Comparison of ENCODE assay signal across 30 mouse cellular contexts in the genomic region with DNA sequence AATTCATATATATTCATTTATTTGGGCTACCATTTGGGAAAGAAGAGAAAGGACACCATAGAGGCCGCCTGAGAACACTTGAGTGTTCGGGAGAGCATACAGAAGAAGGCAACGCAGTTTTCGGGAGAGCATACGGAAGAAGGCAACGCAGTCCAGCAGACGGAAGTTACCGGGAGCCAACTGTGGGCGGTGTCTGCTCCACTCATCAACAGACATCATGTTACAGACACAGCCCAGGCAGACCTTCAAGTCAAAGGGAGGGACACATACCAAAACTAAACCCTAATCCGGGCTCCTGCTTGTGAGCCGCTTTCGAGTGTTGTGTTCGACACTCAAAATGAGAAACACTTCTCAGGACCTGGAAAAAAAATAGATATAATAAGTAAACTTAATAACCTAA. TPM values are rescaled to one million over a fixed set of nuclear protein-coding genes. Genes with fewer than 3 reads are reported as not detected.
A peak's percentile ranks its signal among the peaks of the same experiment; 100 is the strongest.
DNase-seq lines count a peak whose midpoint lies in the region; ATAC-seq and TF ChIP-seq lines count a peak whose summit lies in the region.
"Had no signal": no experiment of that assay in that cellular context is flagged by ENCODE, and none has a peak within 500 bp of the region (broad histone marks: within the 10 kb centered on the region; RNA-seq: fewer than 3 reads in every experiment).

No protein-coding gene starts in this region.

- 90% methylated on average over 13 of the region's 13 CpGs for WGBS in kidney, embryonic 15.5 days

- intact Hi-C loops in gastrocnemius, postnatal 14 days (cut with DNase I; ENCODE audit: low total_unique reads) = no loop called here
- intact Hi-C loops in heart, postnatal 10 days (cut with DNase I) = loop anchor here (2.0 kb wide), 1 partner anchor 29 kb away; a partner anchor contains a TSS

- no peak for ATAC-seq in kidney, embryonic 15.5 days (replicated peaks; ENCODE audit: low FRiP score)
- ATAC-seq: forebrain, embryonic 15.5 days; hindbrain, embryonic 16.5 days had no signal

- peak; percentile 11 for DNase-seq in gastrocnemius, postnatal 14 days
- no peak for DNase-seq in gastrocnemius, postnatal 25 days
- DNase-seq in R1 (ENCODE audit: low read depth, low spot score) = peak; percentile 59
- peak; percentile 43 to 46 for DNase-seq in heart, postnatal 10 days
- no peak for DNase-seq in retina, embryonic 14.5 days (ENCODE audit: low spot score)
- DNase-seq: adrenal gland, postnatal 10 days; cerebellum, adult 11 months; cerebellum, adult 9-10 months; embryo, embryonic 11 days; gastrocnemius, postnatal 10 days; kidney, adult 18-20 months; kidney, postnatal 36 days; lung, embryonic 14.5 days; lung, postnatal 14 days; midbrain, embryonic 14.5 days; spleen, adult 18-20 months; thymus, postnatal 4 days had no signal

- no peaks in the 10 kb centered on the region for H3K9me3 ChIP-seq in E14TG2a.4 (ENCODE audit: low read length)
- no peaks in the 10 kb centered on the region for H3K9me3 ChIP-seq in kidney, embryonic 15.5 days (replicated peaks)
- H3K9me3 ChIP-seq: embryonic facial prominence, embryonic 12.5 days; forebrain, embryonic 15.5 days; hindbrain, embryonic 10.5 days; limb, embryonic 12.5 days; liver, embryonic 15.5 days; neural tube, embryonic 15.5 days had no signal

- peak overlapping the region; percentile 11; the same call in 1 of the 2 replicates for H3K4me3 ChIP-seq in E14TG2a.4 (replicated peaks; ENCODE audit: low read length)
- no peak overlapping the region for H3K4me3 ChIP-seq in kidney, embryonic 15.5 days (replicated peaks)
- H3K4me3 ChIP-seq: embryonic facial prominence, embryonic 12.5 days; forebrain, embryonic 15.5 days; hindbrain, embryonic 10.5 days; layer of hippocampus, adult 2 months; left cerebral cortex, adult 2 months; limb, embryonic 12.5 days; liver, embryonic 15.5 days; neural tube, embryonic 15.5 days had no signal

- H3K4me2 ChIP-seq in kidney, embryonic 15.5 days = no peak overlapping the region
- H3K4me2 ChIP-seq: embryonic facial prominence, embryonic 12.5 days; forebrain, embryonic 15.5 days; limb, embryonic 12.5 days; lung, embryonic 14.5 days; neural tube, embryonic 15.5 days had no signal

- peaks cover 79% of the 10 kb centered on the region for H3K4me1 ChIP-seq in E14TG2a.4 (replicated peaks; ENCODE audit: low read depth, low read length)
- peaks cover 20% of the 10 kb centered on the region for H3K4me1 ChIP-seq in kidney, embryonic 15.5 days

- H3K36me3 ChIP-seq in E14TG2a.4 (ENCODE audit: insufficient read depth, low read length) = peaks cover 39% of the 10 kb centered on the region
- peaks cover 50% of the 10 kb centered on the region for H3K36me3 ChIP-seq in kidney, embryonic 15.5 days
- H3K36me3 ChIP-seq: forebrain, embryonic 15.5 days had no signal

- no peaks in the 10 kb centered on the region for H3K27me3 ChIP-seq in E14TG2a.4 (ENCODE audit: insufficient read depth, low read length)
- no peaks in the 10 kb centered on the region for H3K27me3 ChIP-seq in kidney, embryonic 15.5 days
- H3K27me3 ChIP-seq: embryonic facial prominence, embryonic 12.5 days; forebrain, embryonic 15.5 days; limb, embryonic 12.5 days; liver, embryonic 15.5 days; neural tube, embryonic 15.5 days had no signal

- no peak overlapping the region for H3K27ac ChIP-seq in kidney, embryonic 15.5 days
- H3K27ac ChIP-seq: embryonic facial prominence, embryonic 12.5 days; forebrain, embryonic 15.5 days; hindbrain, embryonic 10.5 days; layer of hippocampus, adult 2 months; left cerebral cortex, adult 2 months; limb, embryonic 12.5 days; liver, embryonic 15.5 days; neural tube, embryonic 15.5 days had no signal

- no peak overlapping the region for H3K9ac ChIP-seq in kidney, embryonic 15.5 days
- H3K9ac ChIP-seq: embryonic facial prominence, embryonic 12.5 days; forebrain, embryonic 15.5 days; limb, embryonic 12.5 days; liver, embryonic 15.5 days; lung, embryonic 14.5 days; neural tube, embryonic 15.5 days had no signal

- no peak for TF ChIP-seq CTCF in E14TG2a.4 (conservative IDR thresholded peaks at IDR 0.05; ENCODE audit: low read length)

RNA-seq across cellular contexts. Expression of a gene that starts 2.8 kb away (rescaled TPM):
- total RNA-seq in gastrocnemius, postnatal 14 days (2021) = 100 to 1,000 TPM; 233 to 329 TPM
- 100 to 1,000 TPM; 256 to 346 TPM for total RNA-seq in gastrocnemius, postnatal 25 days (2021)
- 100 to 1,000 TPM; 859 to 893 TPM for total RNA-seq in heart, postnatal 10 days (2021)
- 113 and 122 TPM in 2 replicates for polyA plus RNA-seq in kidney, embryonic 15.5 days (2015; fragmentation: Nextera tagmentation; extraction: Ambion mirVana)

RNA-seq across cellular contexts. Expression of a gene that starts 28.8 kb away (rescaled TPM):
- total RNA-seq in gastrocnemius, postnatal 14 days (2021) = 10 to 100 TPM; 65.8 to 72.5 TPM
- total RNA-seq in gastrocnemius, postnatal 25 days (2021) = 10 to 100 TPM; 64.1 to 65.0 TPM
- 100 to 1,000 TPM; 102 to 110 TPM for total RNA-seq in heart, postnatal 10 days (2021)
- polyA plus RNA-seq in kidney, embryonic 15.5 days (2015; fragmentation: Nextera tagmentation; extraction: Ambion mirVana) = 50.3 and 56.1 TPM in 2 replicates

RNA-seq across cellular contexts. Expression of a gene that starts 31.6 kb away (rescaled TPM):
- under 1 TPM; 0.47 to 0.53 TPM for total RNA-seq in gastrocnemius, postnatal 14 days (2021)
- under 1 TPM; 0.13 to 0.27 TPM for total RNA-seq in gastrocnemius, postnatal 25 days (2021)
- total RNA-seq in heart, postnatal 10 days (2021) = under 1 TPM; 0.22 to 0.31 TPM
- polyA plus RNA-seq in kidney, embryonic 15.5 days (2015; fragmentation: Nextera tagmentation; extraction: Ambion mirVana) = 0.50 and 0.58 TPM in 2 replicates
- total RNA-seq: liver, adult 2 months; monocyte, adult 5-6 weeks had no signal
- polyA plus RNA-seq: liver, adult 2 months had no signal

RNA-seq across cellular contexts. Expression of a gene that starts 35.7 kb away (rescaled TPM):
- total RNA-seq in gastrocnemius, postnatal 14 days (2021) = under 1 TPM; 0.09 to 0.10 TPM
- not detected for total RNA-seq in gastrocnemius, postnatal 25 days (2021)
- under 1 TPM; 0.20 to 0.22 TPM for total RNA-seq in heart, postnatal 10 days (2021)
- polyA plus RNA-seq in kidney, embryonic 15.5 days (2015; fragmentation: Nextera tagmentation; extraction: Ambion mirVana) = 0.06 and 0.14 TPM in 2 replicates
- total RNA-seq: monocyte, adult 5-6 weeks had no signal
- polyA plus RNA-seq: liver, adult 2 months had no signal

Comparison
In these comparisons a context has a peak if more than half of its experiments do, and no peak if none do; other contexts are left out.
1. DNase-seq: peak in gastrocnemius, postnatal 14 days (single experiment), R1 (single experiment) and heart, postnatal 10 days (2 of 2); none in gastrocnemius, postnatal 25 days (single experiment) and retina, embryonic 14.5 days (single experiment).